Mouse (Mus musculus): ENCODE results near the gene Prb1. TPM values are rescaled to one million over a fixed set of nuclear protein-coding genes. Genes with fewer than 3 reads are reported as not detected.
"Not testable (repeated sequence)": the region's sequence is repeated elsewhere in the genome, so short reads cannot be mapped to it uniquely, and the experiment has no call there.

Gene Prb1
- polyA plus RNA-seq (2015; fragmentation: Nextera tagmentation; extraction: Ambion mirVana): not detected in 2 replicates

- not testable (repeated sequence) for DNase-seq (ENCODE audit: low spot score)
These were observed at the start of gene Prb1 for GRCm38 (mm10) chr6:132210421-132210820. TSS of gene Prb1 (minus strand) at chr6:132210521.

Other genes with a start within 250 kb of the Prb1 start
- not detected in 2 replicates for gene Prpmp5, start 104.2 kb upstream of the Prb1 start, polyA plus RNA-seq (2015; fragmentation: Nextera tagmentation; extraction: Ambion mirVana)
- not detected in 2 replicates for gene Gm8882, start 153.6 kb upstream of the Prb1 start, polyA plus RNA-seq (2015; fragmentation: Nextera tagmentation; extraction: Ambion mirVana)